Mouse (Mus musculus) embryonic facial prominence, embryonic 11.5 days (tissue): ENCODE measurements around the gene Capn11. TPM values are rescaled to one million over a fixed set of nuclear protein-coding genes. Genes with fewer than 3 reads are reported as not detected.

Source experiments
- ATAC-seq: fragments of 200-750 bp; cut with Nextera tagmentation; replicated peaks from 2 replicates; pipeline ENCODE4 v1.8.0; 2017; ENCODE audit warnings: low read depth; ENCODE audit not compliant: insufficient number of reproducible peaks, low FRiP score, low TSS enrichment
- DNase-seq: peaks from one replicate; pipeline ENCODE4 v3.0.0-alpha.2; 2015; ENCODE audit warnings: low spot score
- H3K27ac ChIP-seq: fragments of 300-500 bp; sonication (generic); replicated peaks from 2 replicates; pipeline ENCODE4 v1.5.1; 2014; ENCODE audit warnings: mild to moderate bottlenecking, low read depth, low read length, control low read depth
- H3K27me3 ChIP-seq: fragments of 300-500 bp; sonication (generic); 2 replicates; pipeline ENCODE4 v1.6.1; 2014; ENCODE audit warnings: mild to moderate bottlenecking, low read length, moderate library complexity, mixed read lengths; ENCODE audit not compliant: control insufficient read depth, insufficient read depth
- H3K36me3 ChIP-seq: fragments of 300-500 bp; sonication (generic); replicated peaks from 2 replicates; pipeline ENCODE4 v1.6.1; 2014; ENCODE audit warnings: low read depth, mild to moderate bottlenecking, low read length, moderate library complexity, mixed read lengths; ENCODE audit not compliant: control insufficient read depth, insufficient read depth
- H3K4me1 ChIP-seq: fragments of 300-500 bp; sonication (generic); 2 replicates; pipeline ENCODE4 v1.6.1; 2014; ENCODE audit warnings: low read length, mixed read lengths; ENCODE audit not compliant: control insufficient read depth, insufficient read depth
- H3K4me2 ChIP-seq: fragments of 300-500 bp; sonication (generic); 2 replicates; pipeline ENCODE4 v1.6.1; 2014; ENCODE audit warnings: low read depth, mild to moderate bottlenecking, control low read depth, low read length, moderate library complexity
- H3K4me3 ChIP-seq: fragments of 300-500 bp; sonication (generic); 2 replicates; pipeline ENCODE4 v1.5.1; 2014; ENCODE audit warnings: low read depth, low read length, control low read depth
- H3K9ac ChIP-seq: fragments of 300-500 bp; sonication (generic); replicated peaks from 2 replicates; pipeline ENCODE4 v1.6.1; 2014; ENCODE audit warnings: mild to moderate bottlenecking, control low read depth, low read length
- H3K9me3 ChIP-seq: fragments of 300-500 bp; sonication (generic); replicated peaks from 2 replicates; pipeline ENCODE4 v1.6.1; 2016; ENCODE audit warnings: mild to moderate bottlenecking, low read length, inconsistent platforms, mixed read lengths; ENCODE audit not compliant: control insufficient read depth
- WGBS: fragments of 180-500 bp; shearing (Covaris S2); extraction: QIAGEN DNeasy Blood & Tissue Kit; methylation state at CpG from one replicate; pipeline ENCODE4 v1.1.7; 2014; 5-methylcytosine and 5-hydroxymethylcytosine counted together
- polyA plus RNA-seq: library from polyadenylated mRNA; unstranded; fragments of >200 nt; fragmentation: Nextera tagmentation; extraction: Ambion mirVana; gene quantifications from 2 replicates; pipeline ENCODE4 v1.2.1, GENCODE M21; 2014

Gene Capn11
- polyA plus RNA-seq, 1 experiment from 2014 or later: 0.28 TPM

- Histone ChIP-seq H3K27ac (no peak overlapping the region), H3K36me3 (no peaks in the 10 kb centered on the region), H3K4me1 (peaks cover 4% of the 10 kb centered on the region; the same call in 1 of the 2 replicates), H3K4me2 (peak overlapping the region; percentile 14; the same call in 1 of the 2 replicates), H3K9ac (peak overlapping the region; percentile 33; the same call in 1 of the 2 replicates), H3K4me3 (no peak overlapping the region), H3K27me3 (no peaks in the 10 kb centered on the region), H3K9me3 (no peaks in the 10 kb centered on the region)
- WGBS: 52% methylated on average over 8 of the region's 8 CpGs
- DNase-seq: peak; percentile 70
- no peak; the same call in 1 of the 2 replicates for ATAC-seq
Measured at GRCm38 (mm10) chr17:45680391-45680980, 21.4 kb upstream of the Capn11 start.

GRCm38 (mm10) chr17:45678106-45678505, 19.0 kb upstream of the Capn11 start:
- Histone ChIP-seq H3K9me3 (no peaks in the 10 kb centered on the region), H3K36me3 (no peaks in the 10 kb centered on the region), H3K4me2 (no peak overlapping the region), H3K27ac (no peak overlapping the region), H3K4me1 (peaks cover 4% of the 10 kb centered on the region; the same call in 1 of the 2 replicates), H3K9ac (no peak overlapping the region), H3K4me3 (no peak overlapping the region), H3K27me3 (no peaks in the 10 kb centered on the region)
- ATAC-seq (peak; percentile 25; the same call in 1 of the 2 replicates), DNase-seq (peak; percentile 73)
- WGBS: 32% methylated on average over 7 of the region's 7 CpGs

- WGBS: 83% methylated on average over 2 of the region's 2 CpGs
- Histone ChIP-seq H3K36me3 (peaks cover 6% of the 10 kb centered on the region), H3K9me3 (no peaks in the 10 kb centered on the region)
Measured at GRCm38 (mm10) chr17:45672598-45672997, 13.5 kb upstream of the Capn11 start.

GRCm38 (mm10) chr17:45671821-45672220, 12.7 kb upstream of the Capn11 start:
- DNase-seq (no peak), ATAC-seq (no peak)
- H3K9ac ChIP-seq: no peak overlapping the region
- no peaks in the 10 kb centered on the region for H3K4me1 ChIP-seq
- H3K9me3 ChIP-seq: no peaks in the 10 kb centered on the region
- no peak overlapping the region for H3K4me2 ChIP-seq
- peaks cover 6% of the 10 kb centered on the region for H3K36me3 ChIP-seq
- 80% methylated on average over 1 of the region's 1 CpGs for WGBS
- H3K27ac ChIP-seq: no peak overlapping the region
- no peaks in the 10 kb centered on the region for H3K27me3 ChIP-seq
- no peak overlapping the region for H3K4me3 ChIP-seq

More at GRCm38 (mm10) chr17:45672598-45672997, 13.5 kb upstream of the Capn11 start:
- no peak overlapping the region for H3K4me2 ChIP-seq
- H3K4me3 ChIP-seq: no peak overlapping the region
- no peaks in the 10 kb centered on the region for H3K27me3 ChIP-seq
- no peak overlapping the region for H3K9ac ChIP-seq
- no peak overlapping the region for H3K27ac ChIP-seq
- ATAC-seq: no peak
- DNase-seq: no peak
- H3K4me1 ChIP-seq: no peaks in the 10 kb centered on the region

- Histone ChIP-seq H3K9me3 (no peaks in the 10 kb centered on the region), H3K4me3 (no peak overlapping the region), H3K36me3 (peaks cover 6% of the 10 kb centered on the region), H3K27me3 (no peaks in the 10 kb centered on the region), H3K9ac (no peak overlapping the region), H3K27ac (no peak overlapping the region), H3K4me2 (no peak overlapping the region), H3K4me1 (no peaks in the 10 kb centered on the region)
- ATAC-seq (no peak), DNase-seq (no peak)
- WGBS: 89% methylated on average over 10 of the region's 10 CpGs
Measured at GRCm38 (mm10) chr17:45667986-45668385, 8.9 kb upstream of the Capn11 start.

- DNase-seq: no peak
- Histone ChIP-seq H3K36me3 (peaks cover 2% of the 10 kb centered on the region), H3K4me3 (no peak overlapping the region), H3K27me3 (no peaks in the 10 kb centered on the region), H3K4me2 (no peak overlapping the region), H3K9me3 (no peaks in the 10 kb centered on the region), H3K4me1 (no peaks in the 10 kb centered on the region), H3K27ac (no peak overlapping the region), H3K9ac (no peak overlapping the region)
- 92% methylated on average over 10 of the region's 10 CpGs for WGBS
- no peak for ATAC-seq
Measured at GRCm38 (mm10) chr17:45667481-45667880, 8.4 kb upstream of the Capn11 start.

GRCm38 (mm10) chr17:45666091-45666490, 7.0 kb upstream of the Capn11 start:
- H3K27ac ChIP-seq: no peak overlapping the region
- H3K4me2 ChIP-seq: no peak overlapping the region
- WGBS: 80% methylated on average over 11 of the region's 11 CpGs
- no peak overlapping the region for H3K9ac ChIP-seq
- H3K4me1 ChIP-seq: no peaks in the 10 kb centered on the region
- no peaks in the 10 kb centered on the region for H3K27me3 ChIP-seq
- ATAC-seq (no peak), DNase-seq (no peak)
- no peaks in the 10 kb centered on the region for H3K9me3 ChIP-seq
- peaks cover 2% of the 10 kb centered on the region; the same call in 1 of the 2 replicates for H3K36me3 ChIP-seq
- no peak overlapping the region for H3K4me3 ChIP-seq

- H3K4me3 ChIP-seq: no peak overlapping the region
- H3K4me2 ChIP-seq: no peak overlapping the region
- no peak for ATAC-seq
- H3K4me1 ChIP-seq: no peaks in the 10 kb centered on the region
- no peak for DNase-seq
- WGBS: 87% methylated on average over 13 of the region's 13 CpGs
- H3K9ac ChIP-seq: no peak overlapping the region
- H3K9me3 ChIP-seq: no peaks in the 10 kb centered on the region
- H3K27ac ChIP-seq: no peak overlapping the region
- no peaks in the 10 kb centered on the region for H3K27me3 ChIP-seq
- H3K36me3 ChIP-seq: no peaks in the 10 kb centered on the region
Measured at GRCm38 (mm10) chr17:45664608-45665007, 5.5 kb upstream of the Capn11 start.
